Mouse (Mus musculus): Measurements from ENCODE around the gene B3gnt8. TPM values are rescaled to one million over a fixed set of nuclear protein-coding genes. Genes with fewer than 3 reads are reported as not detected.

Gene B3gnt8
- polyA plus RNA-seq, 1 experiment from 2014 or later = 2.5 TPM

- peaks cover 5% of the 10 kb centered on the region; the same call in 1 of the 2 replicates for H3K4me1 ChIP-seq (ENCODE audit: control insufficient read depth, insufficient read depth, low read length)
- no peak within 1 kb of the TSS for H3K27ac ChIP-seq (ENCODE audit: low read depth, low read length)
- no peaks in the 10 kb centered on the region for H3K36me3 ChIP-seq (ENCODE audit: control insufficient read depth, insufficient read depth, low read length)
- H3K27me3 ChIP-seq (ENCODE audit: control insufficient read depth, insufficient read depth, low read length) = no peaks in the 10 kb centered on the region
- H3K9me3 ChIP-seq (replicated peaks; ENCODE audit: control insufficient read depth, low read length) = no peaks in the 10 kb centered on the region
- no peak for ATAC-seq (replicated peaks; ENCODE audit: insufficient number of reproducible peaks, low FRiP score, low TSS enrichment)
- no peak within 1 kb of the TSS for H3K4me2 ChIP-seq
- WGBS (ENCODE audit: insufficient replicate concordance) = 74% methylated on average over 5 of the region's 5 CpGs
- no peak within 1 kb of the TSS for H3K4me3 ChIP-seq (ENCODE audit: low read depth, low read length)
- H3K9ac ChIP-seq (ENCODE audit: low read depth, low read length) = no peak within 1 kb of the TSS
Observed at GRCm38 (mm10) chr7:25615706-25616011, 10.8 kb upstream of the B3gnt8 start, which contains the start of gene Erich4. Gene Erich4 (minus strand): TSS chr7:25615892.

GRCm38 (mm10) chr7:25617376-25618160, 8.9 kb upstream of the B3gnt8 start:
- no peaks in the 10 kb centered on the region for H3K36me3 ChIP-seq (ENCODE audit: control insufficient read depth, insufficient read depth, low read length)
- no peak overlapping the region for H3K4me3 ChIP-seq (ENCODE audit: low read depth, low read length)
- WGBS (ENCODE audit: insufficient replicate concordance) = 77% methylated on average over 10 of the region's 10 CpGs
- ATAC-seq (replicated peaks; ENCODE audit: insufficient number of reproducible peaks, low FRiP score, low TSS enrichment) = no peak
- no peak overlapping the region for H3K9ac ChIP-seq (ENCODE audit: low read depth, low read length)
- no peaks in the 10 kb centered on the region for H3K27me3 ChIP-seq (ENCODE audit: control insufficient read depth, insufficient read depth, low read length)
- H3K4me2 ChIP-seq = no peak overlapping the region
- no peaks in the 10 kb centered on the region for H3K9me3 ChIP-seq (replicated peaks; ENCODE audit: control insufficient read depth, low read length)
- H3K4me1 ChIP-seq (ENCODE audit: control insufficient read depth, insufficient read depth, low read length) = peaks cover 5% of the 10 kb centered on the region; the same call in 1 of the 2 replicates
- no peak overlapping the region for H3K27ac ChIP-seq (ENCODE audit: low read depth, low read length)

GRCm38 (mm10) chr7:25618865-25619721, 7.4 kb upstream of the B3gnt8 start, which contains the start of gene Dmac2:
Gene Dmac2 (plus strand): TSS chr7:25619414.
- Histone ChIP-seq H3K4me1 (ENCODE audit: control insufficient read depth, insufficient read depth, low read length) (peaks cover 5% of the 10 kb centered on the region; the same call in 1 of the 2 replicates), H3K36me3 (ENCODE audit: control insufficient read depth, insufficient read depth, low read length) (no peaks in the 10 kb centered on the region), H3K27ac (ENCODE audit: low read depth, low read length) (no peak within 1 kb of the TSS), H3K4me3 (ENCODE audit: low read depth, low read length) (peak within 1 kb of the TSS; percentile 80), H3K4me2 (peak within 1 kb of the TSS; percentile 73), H3K27me3 (ENCODE audit: control insufficient read depth, insufficient read depth, low read length) (no peaks in the 10 kb centered on the region), H3K9me3 (replicated peaks; ENCODE audit: control insufficient read depth, low read length) (no peaks in the 10 kb centered on the region), H3K9ac (ENCODE audit: low read depth, low read length) (peak within 1 kb of the TSS; percentile 85)
- 2% methylated on average over 53 of the region's 53 CpGs for WGBS (ENCODE audit: insufficient replicate concordance)
- peak; percentile 87 for ATAC-seq (replicated peaks; ENCODE audit: insufficient number of reproducible peaks, low FRiP score, low TSS enrichment)

DNA sequence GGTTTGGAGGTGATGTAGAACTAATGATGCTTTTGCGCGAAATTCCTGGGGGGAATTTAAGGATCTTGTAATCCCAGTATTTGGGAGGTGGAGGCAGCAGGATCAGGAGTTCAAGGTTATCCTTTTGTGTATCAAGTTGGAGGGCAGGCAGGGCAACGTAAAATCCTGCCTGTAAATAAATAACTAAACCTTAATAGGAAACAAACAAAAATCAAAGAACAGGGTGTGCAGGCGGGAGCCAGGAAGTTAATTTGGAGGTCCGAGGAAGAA, 6.8 kb upstream of the B3gnt8 start:
- Histone ChIP-seq H3K36me3 (ENCODE audit: control insufficient read depth, insufficient read depth, low read length) (no peaks in the 10 kb centered on the region), H3K9me3 (replicated peaks; ENCODE audit: control insufficient read depth, low read length) (no peaks in the 10 kb centered on the region), H3K4me1 (ENCODE audit: control insufficient read depth, insufficient read depth, low read length) (peaks cover 9% of the 10 kb centered on the region), H3K9ac (ENCODE audit: low read depth, low read length) (peak overlapping the region; percentile 85), H3K27ac (ENCODE audit: low read depth, low read length) (no peak overlapping the region), H3K4me2 (peak overlapping the region; percentile 73), H3K27me3 (ENCODE audit: control insufficient read depth, insufficient read depth, low read length) (no peaks in the 10 kb centered on the region), H3K4me3 (ENCODE audit: low read depth, low read length) (peak overlapping the region; percentile 80)
- ATAC-seq (replicated peaks; ENCODE audit: insufficient number of reproducible peaks, low FRiP score, low TSS enrichment) = no peak
- WGBS (ENCODE audit: insufficient replicate concordance) = 14% methylated on average over 5 of the region's 5 CpGs

DNA sequence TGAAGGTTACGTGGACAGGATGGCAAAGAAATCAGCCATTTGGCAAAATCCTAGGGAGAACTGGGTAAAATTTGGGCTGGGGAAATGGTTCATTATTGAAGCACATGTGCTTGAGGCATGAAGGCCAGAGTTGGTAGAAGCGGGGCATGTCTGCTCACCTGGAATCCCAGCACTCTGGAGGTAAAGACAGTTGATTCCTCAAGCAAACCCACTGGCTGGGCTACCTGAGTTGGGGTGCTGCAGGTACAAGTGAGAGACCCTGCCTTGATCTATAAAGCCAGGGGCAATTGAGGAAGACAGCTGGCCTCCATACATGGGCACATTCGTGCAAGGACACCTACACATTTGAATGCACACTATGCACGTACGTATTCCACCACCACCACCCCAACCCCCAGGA, 6.4 kb upstream of the B3gnt8 start:
- Histone ChIP-seq H3K9me3 (replicated peaks; ENCODE audit: control insufficient read depth, low read length) (no peaks in the 10 kb centered on the region), H3K9ac (ENCODE audit: low read depth, low read length) (peak overlapping the region; percentile 85; the same call in 1 of the 2 replicates), H3K27ac (ENCODE audit: low read depth, low read length) (no peak overlapping the region), H3K36me3 (ENCODE audit: control insufficient read depth, insufficient read depth, low read length) (0 out of 2 replicates have a peak, but pooled peaks cover 2% of the 10 kb centered on the region), H3K27me3 (ENCODE audit: control insufficient read depth, insufficient read depth, low read length) (no peaks in the 10 kb centered on the region), H3K4me1 (ENCODE audit: control insufficient read depth, insufficient read depth, low read length) (peaks cover 11% of the 10 kb centered on the region), H3K4me3 (ENCODE audit: low read depth, low read length) (peak overlapping the region; percentile 80), H3K4me2 (peak overlapping the region; percentile 73)
- WGBS (ENCODE audit: insufficient replicate concordance) = 90% methylated on average over 5 of the region's 5 CpGs
- no peak for ATAC-seq (replicated peaks; ENCODE audit: insufficient number of reproducible peaks, low FRiP score, low TSS enrichment)

GRCm38 (mm10) chr7:25620751-25621150, 5.7 kb upstream of the B3gnt8 start:
- H3K4me2 ChIP-seq = no peak overlapping the region

DNA sequence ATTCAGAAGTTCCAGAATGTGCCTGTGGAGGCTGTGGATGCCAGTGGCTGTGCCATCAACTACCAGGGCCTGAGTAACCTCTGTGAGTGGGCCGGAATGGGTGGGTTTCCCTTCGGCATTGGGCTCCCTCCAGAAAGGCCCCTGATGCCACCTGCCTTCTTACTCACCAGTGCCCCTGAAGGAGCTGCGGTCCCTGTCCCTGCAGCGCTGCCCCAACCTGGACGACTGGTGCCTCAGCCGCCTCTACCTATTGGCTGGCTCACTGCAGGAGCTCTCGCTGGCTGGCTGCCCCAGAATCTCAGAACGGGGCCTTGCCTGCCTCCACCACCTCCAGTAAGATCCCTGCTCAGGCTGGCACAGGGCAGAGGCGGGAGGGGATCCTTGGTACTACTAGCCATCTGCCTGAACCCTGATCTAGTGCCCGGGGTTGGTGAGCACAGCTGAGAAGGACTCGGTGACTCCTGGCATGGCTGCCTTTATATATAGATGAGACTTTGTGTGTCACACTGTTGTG, 2.5 kb upstream of the B3gnt8 start:
- H3K27me3 ChIP-seq (ENCODE audit: control insufficient read depth, insufficient read depth, low read length) = 0 out of 2 replicates have a peak, but pooled peaks cover 2% of the 10 kb centered on the region
- H3K9me3 ChIP-seq (replicated peaks; ENCODE audit: control insufficient read depth, low read length) = no peaks in the 10 kb centered on the region
- WGBS (ENCODE audit: insufficient replicate concordance) = 88% methylated on average over 11 of the region's 11 CpGs
- H3K9ac ChIP-seq (ENCODE audit: low read depth, low read length) = no peak overlapping the region
- H3K4me2 ChIP-seq = no peak overlapping the region
- no peak overlapping the region for H3K4me3 ChIP-seq (ENCODE audit: low read depth, low read length)
- no peak overlapping the region for H3K27ac ChIP-seq (ENCODE audit: low read depth, low read length)
- H3K36me3 ChIP-seq (ENCODE audit: control insufficient read depth, insufficient read depth, low read length) = 0 out of 2 replicates have a peak, but pooled peaks cover 2% of the 10 kb centered on the region
- ATAC-seq (replicated peaks; ENCODE audit: insufficient number of reproducible peaks, low FRiP score, low TSS enrichment) = no peak
- H3K4me1 ChIP-seq (ENCODE audit: control insufficient read depth, insufficient read depth, low read length) = peaks cover 40% of the 10 kb centered on the region

More at GRCm38 (mm10) chr7:25620751-25621150, 5.7 kb upstream of the B3gnt8 start:
- no peak for ATAC-seq (replicated peaks; ENCODE audit: insufficient number of reproducible peaks, low FRiP score, low TSS enrichment)
- Histone ChIP-seq H3K4me3 (ENCODE audit: low read depth, low read length) (no peak overlapping the region), H3K4me1 (ENCODE audit: control insufficient read depth, insufficient read depth, low read length) (peaks cover 16% of the 10 kb centered on the region), H3K27ac (ENCODE audit: low read depth, low read length) (no peak overlapping the region), H3K27me3 (ENCODE audit: control insufficient read depth, insufficient read depth, low read length) (no peaks in the 10 kb centered on the region), H3K36me3 (ENCODE audit: control insufficient read depth, insufficient read depth, low read length) (0 out of 2 replicates have a peak, but pooled peaks cover 2% of the 10 kb centered on the region), H3K9me3 (replicated peaks; ENCODE audit: control insufficient read depth, low read length) (no peaks in the 10 kb centered on the region), H3K9ac (ENCODE audit: low read depth, low read length) (no peak overlapping the region)
- 91% methylated on average over 11 of the region's 11 CpGs for WGBS (ENCODE audit: insufficient replicate concordance)

DNA sequence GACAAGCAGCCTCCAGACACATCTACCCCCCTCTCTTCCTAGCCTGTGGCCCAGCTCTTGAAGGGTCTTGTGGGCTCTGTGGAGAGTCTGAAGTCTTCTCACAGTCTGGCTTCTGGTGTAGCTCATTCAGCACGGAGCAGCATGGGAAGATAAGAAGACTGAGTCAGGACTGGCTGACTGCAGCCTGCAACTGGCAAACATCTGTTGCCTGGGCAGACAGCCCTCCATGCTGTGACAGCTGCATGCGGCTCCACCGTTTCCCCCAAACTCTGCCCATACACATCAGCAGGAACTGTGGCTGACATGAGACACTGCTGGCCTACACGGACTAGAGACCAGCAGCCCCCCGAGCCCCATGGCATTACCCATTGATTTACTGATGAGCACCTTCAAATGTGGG, 1.6 kb upstream of the B3gnt8 start:
- WGBS (ENCODE audit: insufficient replicate concordance) = 33% methylated on average over 5 of the region's 5 CpGs
- no peak overlapping the region for H3K9ac ChIP-seq (ENCODE audit: low read depth, low read length)
- H3K36me3 ChIP-seq (ENCODE audit: control insufficient read depth, insufficient read depth, low read length) = 0 out of 2 replicates have a peak, but pooled peaks cover 2% of the 10 kb centered on the region
- H3K9me3 ChIP-seq (replicated peaks; ENCODE audit: control insufficient read depth, low read length) = no peaks in the 10 kb centered on the region
- 0 out of 2 replicates have a peak, but pooled peaks cover 2% of the 10 kb centered on the region for H3K27me3 ChIP-seq (ENCODE audit: control insufficient read depth, insufficient read depth, low read length)
- H3K4me1 ChIP-seq (ENCODE audit: control insufficient read depth, insufficient read depth, low read length) = peaks cover 38% of the 10 kb centered on the region
- no peak for ATAC-seq (replicated peaks; ENCODE audit: insufficient number of reproducible peaks, low FRiP score, low TSS enrichment)
- H3K4me2 ChIP-seq = no peak overlapping the region
- H3K27ac ChIP-seq (ENCODE audit: low read depth, low read length) = peak overlapping the region; percentile 69
- H3K4me3 ChIP-seq (ENCODE audit: low read depth, low read length) = no peak overlapping the region

Measured in heart, embryonic 11.5 days (tissue).